Mouse (Mus musculus) spleen, postnatal 36 days (tissue): Measurements from ENCODE around the gene Tnks2.
"Not testable (repeated sequence)": the region's sequence is repeated elsewhere in the genome, so short reads cannot be mapped to it uniquely, and the experiment has no call there.

Experiments
- DNase-seq, 2 experiments: peaks; one replicate each; pipeline ENCODE4 v3.0.0; 2022; ENCODE audit warnings: low spot score in 2 of 2, mixed read lengths in 1 of 2

Gene Tnks2

GRCm38 (mm10) chr19:36822701-36823100, 11.3 kb upstream of the Tnks2 start:
- no peak for DNase-seq

GRCm38 (mm10) chr19:36827650-36828049, 6.4 kb upstream of the Tnks2 start:
- DNase-seq, result no peak

GRCm38 (mm10) chr19:36828322-36828721, 5.7 kb upstream of the Tnks2 start:
- no peak for DNase-seq

- peak; percentile 49 to 50 for DNase-seq
Measured at GRCm38 (mm10) chr19:36832951-36833787, 863 bp upstream of the Tnks2 start.

- peak; percentile 47 to 56 for DNase-seq
Measured at GRCm38 (mm10) chr19:36834532-36835431, 750 bp downstream of the Tnks2 start.

GRCm38 (mm10) chr19:36836035-36836434, 2.0 kb downstream of the Tnks2 start:
- no peak for DNase-seq

- DNase-seq, result no peak
Measured at GRCm38 (mm10) chr19:36840301-36840700, 6.3 kb downstream of the Tnks2 start.

GRCm38 (mm10) chr19:36843866-36844265, 9.8 kb downstream of the Tnks2 start:
- no peak for DNase-seq

GRCm38 (mm10) chr19:36845924-36846323, 11.9 kb downstream of the Tnks2 start:
- DNase-seq, result no peak

- no peak for DNase-seq
Measured at GRCm38 (mm10) chr19:36853831-36854230, 19.8 kb downstream of the Tnks2 start.

- no peak for DNase-seq
Measured at GRCm38 (mm10) chr19:36857851-36858250, 23.8 kb downstream of the Tnks2 start.

GRCm38 (mm10) chr19:36860393-36860792, 26.4 kb downstream of the Tnks2 start:
- DNase-seq, result no peak

GRCm38 (mm10) chr19:36865905-36866304, 31.9 kb downstream of the Tnks2 start:
- DNase-seq, result no peak

- DNase-seq, result no peak
Measured at GRCm38 (mm10) chr19:36867416-36867815, 33.4 kb downstream of the Tnks2 start.

- not testable (repeated sequence) for DNase-seq
Measured at GRCm38 (mm10) chr19:36868675-36869074, 34.6 kb downstream of the Tnks2 start.

- no peak for DNase-seq
Measured at GRCm38 (mm10) chr19:36874651-36875050, 40.6 kb downstream of the Tnks2 start.

GRCm38 (mm10) chr19:36877329-36877728, 43.3 kb downstream of the Tnks2 start:
- DNase-seq, result no peak

- DNase-seq, result no peak
Measured at GRCm38 (mm10) chr19:36878743-36879495, 44.9 kb downstream of the Tnks2 start.

GRCm38 (mm10) chr19:36883119-36883518, 49.1 kb downstream of the Tnks2 start:
- no peak for DNase-seq

- no peak for DNase-seq
Measured at GRCm38 (mm10) chr19:36886316-36886715, 52.3 kb downstream of the Tnks2 start.

- DNase-seq, result no peak
Measured at GRCm38 (mm10) chr19:36887706-36888105, 53.7 kb downstream of the Tnks2 start.

- no peak for DNase-seq
Measured at GRCm38 (mm10) chr19:36891746-36892145, 57.7 kb downstream of the Tnks2 start.
